Mouse (Mus musculus): ENCODE measurements around the gene Runx2.

Runx2 gene

GRCm38 (mm10) chr17:44768522-44768921 lies 46.1 kb downstream of the Runx2 start:
- peak; percentile 23 for DNase-seq (ENCODE audit: low read depth, low spot score)

GRCm38 (mm10) chr17:44767375-44767774 lies 47.2 kb downstream of the Runx2 start:
- no peak for DNase-seq (ENCODE audit: low read depth, low spot score)

- no peak for DNase-seq (ENCODE audit: low read depth, low spot score)
These were observed 47.6 kb downstream of the Runx2 start for GRCm38 (mm10) chr17:44766975-44767374.

GRCm38 (mm10) chr17:44766318-44766717 lies 48.3 kb downstream of the Runx2 start:
- no peak for DNase-seq (ENCODE audit: low read depth, low spot score)

GRCm38 (mm10) chr17:44745378-44745777 lies 69.2 kb downstream of the Runx2 start:
- DNase-seq (ENCODE audit: low read depth, low spot score): no peak

GRCm38 (mm10) chr17:44743780-44744179 lies 70.8 kb downstream of the Runx2 start:
- DNase-seq (ENCODE audit: low read depth, low spot score): no peak

GRCm38 (mm10) chr17:44742246-44742645 lies 72.4 kb downstream of the Runx2 start:
- no peak for DNase-seq (ENCODE audit: low read depth, low spot score)

GRCm38 (mm10) chr17:44738121-44738637 lies 76.4 kb downstream of the Runx2 start:
- no peak for DNase-seq (ENCODE audit: low read depth, low spot score)

GRCm38 (mm10) chr17:44737275-44738120 lies 77.1 kb downstream of the Runx2 start:
- DNase-seq (ENCODE audit: low read depth, low spot score): no peak

GRCm38 (mm10) chr17:44735991-44736561 lies 78.5 kb downstream of the Runx2 start:
- DNase-seq (ENCODE audit: low read depth, low spot score): peak; percentile 75

GRCm38 (mm10) chr17:44735223-44735990 lies 79.2 kb downstream of the Runx2 start:
- no peak for DNase-seq (ENCODE audit: low read depth, low spot score)

- DNase-seq (ENCODE audit: low read depth, low spot score): no peak
These were observed 79.9 kb downstream of the Runx2 start for GRCm38 (mm10) chr17:44734501-44735222.

GRCm38 (mm10) chr17:44733544-44734310 lies 80.9 kb downstream of the Runx2 start:
- DNase-seq (ENCODE audit: low read depth, low spot score): no peak

- DNase-seq (ENCODE audit: low read depth, low spot score): no peak
These were observed 86.1 kb downstream of the Runx2 start for GRCm38 (mm10) chr17:44728464-44728863.

- no peak for DNase-seq (ENCODE audit: low read depth, low spot score)
These were observed 86.9 kb downstream of the Runx2 start for GRCm38 (mm10) chr17:44727675-44728074.

GRCm38 (mm10) chr17:44724805-44725480 lies 89.7 kb downstream of the Runx2 start:
- DNase-seq (ENCODE audit: low read depth, low spot score): no peak

GRCm38 (mm10) chr17:44724255-44724654 lies 90.3 kb downstream of the Runx2 start:
- no peak for DNase-seq (ENCODE audit: low read depth, low spot score)

- DNase-seq (ENCODE audit: low read depth, low spot score): no peak
These were observed 92.3 kb downstream of the Runx2 start for GRCm38 (mm10) chr17:44722103-44722792.

GRCm38 (mm10) chr17:44718591-44718990 lies 96.0 kb downstream of the Runx2 start:
- no peak for DNase-seq (ENCODE audit: low read depth, low spot score)

GRCm38 (mm10) chr17:44718036-44718435 lies 96.6 kb downstream of the Runx2 start:
- DNase-seq (ENCODE audit: low read depth, low spot score): no peak
